Mouse (Mus musculus) kidney, adult 2 months (tissue): Measurements from ENCODE around the gene Adk.

Experiments used
- CTCF ChIP-seq: fragments of 200-500 bp; conservative IDR thresholded peaks from 2 replicates; pipeline ENCODE4 v1.5.1; 2011; ENCODE audit warnings: low read depth, mild to moderate bottlenecking, control low read depth, low read length, moderate library complexity, mixed read lengths; ENCODE audit not compliant: insufficient read depth, insufficient read length
- POLR2A ChIP-seq: fragments of 200-500 bp; IDR thresholded peaks from one replicate; pipeline ENCODE4 v1.6.1; 2011; ENCODE audit warnings: low read depth, low read length, control low read depth

- TF ChIP-seq CTCF: no peak
- no peak for TF ChIP-seq POLR2A
Observed at GRCm38 (mm10) chr14:21105049-21105448, 52.7 kb downstream of the Adk start.
